Mouse (Mus musculus) effector memory CD4-positive, alpha-beta T cell, adult 5 months (primary cell): ENCODE results near the gene Stxbp5. TPM values are rescaled to one million over a fixed set of nuclear protein-coding genes. Genes with fewer than 3 reads are reported as not detected.

Source experiments
- polyA plus RNA-seq: library from polyadenylated mRNA; unstranded; fragments of 100-300 nt; shearing (Covaris generic); gene quantifications from one replicate; pipeline ENCODE4 v1.2.1, GENCODE M21; 2017

The Stxbp5 gene
- 29.2 TPM for polyA plus RNA-seq

GRCm38 (mm10) chr10:9901071-9901696 is at the start of gene Stxbp5:
Gene Stxbp5, minus strand, starts transcription at chr10:9901079.

Other genes starting within 250 kb of the Stxbp5 start
- gene Samd5, start 225.9 kb downstream of the Stxbp5 start, polyA plus RNA-seq: not detected